Mouse (Mus musculus) spleen, adult 2 months (tissue): ENCODE results near the gene Kdm7a.

Experiments
- CTCF ChIP-seq: fragments of 200-500 bp; IDR thresholded peaks from 2 replicates; pipeline ENCODE4 v1.5.1; 2011; ENCODE audit warnings: mild to moderate bottlenecking, inconsistent platforms; ENCODE audit not compliant: insufficient read depth, insufficient read length, insufficient replicate concordance; ENCODE audit errors: extremely low read depth
- POLR2A ChIP-seq: fragments of 200-500 bp; IDR thresholded peaks from 2 replicates; pipeline ENCODE4 v1.6.1; 2011; ENCODE audit warnings: low read depth, low read length, inconsistent platforms

DNA sequence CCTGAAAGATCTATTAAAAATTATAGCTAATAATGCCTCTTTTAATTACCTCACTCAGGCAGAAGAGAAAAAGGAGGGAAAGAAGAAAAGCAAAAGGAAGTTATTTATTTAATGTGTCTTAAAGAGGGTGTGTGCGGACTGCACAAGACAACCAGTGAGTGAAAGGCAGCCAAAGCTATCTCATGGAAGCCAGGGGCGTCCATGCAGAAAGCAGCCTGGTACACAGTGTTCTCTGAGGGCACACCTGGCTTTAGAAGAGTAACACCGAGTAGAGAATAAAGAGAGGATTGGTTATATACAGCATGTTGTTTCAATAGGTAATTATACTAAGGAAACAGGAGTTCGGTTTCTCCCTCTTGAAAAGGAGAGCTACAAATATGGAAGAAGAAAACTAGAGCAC, 1.6 kb upstream of the Kdm7a start:
- TF ChIP-seq POLR2A (no peak), CTCF (no peak)
